Mouse (Mus musculus) neural tube, embryonic 15.5 days (tissue): ENCODE results near the gene Ccdc30. TPM values are rescaled to one million over a fixed set of nuclear protein-coding genes. Genes with fewer than 3 reads are reported as not detected.

Source experiments
- ATAC-seq: fragments of 200-750 bp; cut with Nextera tagmentation; 2 replicates; pipeline ENCODE4 v1.8.0; 2017; ENCODE audit warnings: mild to moderate bottlenecking, moderate TSS enrichment, moderate library complexity; ENCODE audit not compliant: low FRiP score
- H3K27ac ChIP-seq: fragments of 300-500 bp; sonication (generic); replicated peaks from 2 replicates; pipeline ENCODE4 v1.5.1; 2015; ENCODE audit warnings: mild to moderate bottlenecking, inconsistent platforms
- H3K27me3 ChIP-seq: fragments of 300-500 bp; sonication (generic); replicated peaks from 2 replicates; pipeline ENCODE4 v1.6.1; 2015; ENCODE audit warnings: inconsistent platforms
- H3K36me3 ChIP-seq: fragments of 300-500 bp; sonication (generic); 2 replicates; pipeline ENCODE4 v1.6.1; 2015; ENCODE audit warnings: inconsistent platforms
- H3K4me1 ChIP-seq: fragments of 300-500 bp; sonication (generic); 2 replicates; pipeline ENCODE4 v1.6.1; 2015; ENCODE audit warnings: inconsistent platforms
- H3K4me2 ChIP-seq: fragments of 300-500 bp; sonication (generic); 2 replicates; pipeline ENCODE4 v1.6.1; 2015; ENCODE audit warnings: inconsistent platforms, mild to moderate bottlenecking, moderate library complexity
- H3K4me3 ChIP-seq: fragments of 300-500 bp; sonication (generic); replicated peaks from 2 replicates; pipeline ENCODE4 v1.5.1; 2015; ENCODE audit warnings: mild to moderate bottlenecking, inconsistent platforms
- H3K9ac ChIP-seq: fragments of 300-500 bp; sonication (generic); replicated peaks from 2 replicates; pipeline ENCODE4 v1.6.1; 2015; ENCODE audit warnings: mild to moderate bottlenecking, inconsistent platforms
- H3K9me3 ChIP-seq: fragments of 300-500 bp; sonication (generic); replicated peaks from 2 replicates; pipeline ENCODE4 v1.6.1; 2016; ENCODE audit warnings: inconsistent platforms
- WGBS: fragments of 180-500 bp; shearing (Covaris S2); methylation state at CpG from one replicate; pipeline ENCODE4 v1.1.7; 2015; ENCODE audit warnings: mixed read lengths; 5-methylcytosine and 5-hydroxymethylcytosine counted together
- polyA plus RNA-seq: library from polyadenylated mRNA; unstranded; fragments of >200 nt; fragmentation: Nextera tagmentation; extraction: Ambion mirVana; gene quantifications from 2 replicates; pipeline ENCODE4 v1.2.1, GENCODE M21; 2015

Ccdc30 gene
- polyA plus RNA-seq = 20.2 and 22.0 TPM in 2 replicates

DNA sequence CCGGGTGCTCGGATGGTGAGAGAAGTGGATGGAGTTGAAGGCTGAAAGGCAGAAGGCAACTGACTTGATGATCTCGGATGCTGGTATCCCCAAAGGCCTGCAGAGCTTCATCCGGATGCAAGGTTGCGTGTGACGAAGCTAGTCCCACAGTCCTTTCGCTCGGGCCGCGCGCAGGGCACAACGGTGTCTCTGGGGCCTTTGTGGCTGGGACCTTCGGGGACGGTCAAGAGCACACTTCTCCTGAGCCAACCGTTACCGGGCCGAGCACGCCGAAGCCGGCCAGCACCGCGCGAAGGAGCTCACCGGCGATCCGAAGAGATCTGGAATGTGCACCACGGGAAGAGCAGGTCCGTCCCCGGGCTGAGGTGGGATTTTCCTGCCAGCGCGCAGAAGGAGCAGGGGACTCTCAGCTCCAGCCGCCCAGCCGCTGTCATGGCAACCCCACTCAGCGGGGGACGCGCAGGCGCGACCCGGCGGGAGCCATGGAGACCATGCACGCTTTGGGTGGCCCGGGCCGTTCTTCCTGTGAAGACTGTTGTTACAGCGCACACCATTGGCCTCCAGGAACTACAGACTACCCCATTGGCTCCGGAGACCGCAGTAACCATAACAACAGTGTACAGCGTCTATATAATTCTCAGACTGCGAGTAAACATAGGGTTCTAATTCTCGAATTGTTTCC, at the start of gene Ccdc30:
Gene Ccdc30, minus strand, starts transcription at position 450 of the 682 bp plus-strand sequence.
- Histone ChIP-seq H3K4me1 (peaks cover 28% of the 10 kb centered on the region), H3K27ac (peak within 1 kb of the TSS; percentile 87), H3K27me3 (no peaks in the 10 kb centered on the region), H3K9ac (peak within 1 kb of the TSS; percentile 68), H3K4me2 (peak within 1 kb of the TSS; percentile 90), H3K9me3 (no peaks in the 10 kb centered on the region), H3K36me3 (no peaks in the 10 kb centered on the region), H3K4me3 (peak within 1 kb of the TSS; percentile 76)
- ATAC-seq = peak; percentile 99
- WGBS = under 1% methylated on average over 49 of the region's 49 CpGs

DNA sequence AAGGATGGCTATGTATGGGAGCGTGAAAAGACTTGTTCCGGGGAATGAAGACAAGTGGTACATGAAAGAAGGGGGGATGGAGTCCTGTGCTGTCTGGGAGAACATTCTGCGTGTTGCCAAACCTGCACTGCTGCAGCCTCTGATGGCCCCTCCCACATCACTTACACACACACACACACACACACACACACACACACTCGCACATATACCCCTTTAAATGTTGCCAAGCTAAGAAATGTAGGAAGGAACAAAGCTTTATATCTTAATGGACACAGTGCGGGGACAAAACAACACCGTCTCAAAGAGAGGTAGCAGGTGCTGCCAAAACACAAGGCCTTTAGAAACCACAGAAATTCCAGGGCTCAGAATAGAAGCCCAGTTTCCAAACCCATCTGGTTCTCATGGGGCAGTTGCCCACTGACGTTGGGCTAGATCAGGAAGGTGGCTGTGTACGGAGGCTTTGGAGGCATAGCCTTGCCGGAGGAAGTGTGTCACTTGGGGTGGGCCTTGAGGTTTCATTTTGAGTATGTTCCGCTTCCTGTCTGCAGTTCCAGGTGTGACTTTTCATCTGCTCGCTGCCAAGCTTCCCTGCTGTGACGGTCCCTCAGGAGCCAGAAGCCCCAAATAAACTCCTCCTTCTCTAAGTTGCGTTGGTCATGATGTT, 48.6 kb upstream of the Ccdc30 start:
- Histone ChIP-seq H3K4me3 (no peak overlapping the region), H3K4me2 (peak overlapping the region; percentile 18), H3K27me3 (no peaks in the 10 kb centered on the region), H3K9me3 (no peaks in the 10 kb centered on the region), H3K36me3 (peaks cover 16% of the 10 kb centered on the region; the same call in 1 of the 2 replicates), H3K4me1 (peaks cover 40% of the 10 kb centered on the region), H3K9ac (no peak overlapping the region), H3K27ac (peak overlapping the region; percentile 88)
- WGBS = 66% methylated on average over 13 of the region's 13 CpGs
- 0 out of 2 replicates have a peak, but pooled peaks have one; percentile 3 for ATAC-seq

DNA sequence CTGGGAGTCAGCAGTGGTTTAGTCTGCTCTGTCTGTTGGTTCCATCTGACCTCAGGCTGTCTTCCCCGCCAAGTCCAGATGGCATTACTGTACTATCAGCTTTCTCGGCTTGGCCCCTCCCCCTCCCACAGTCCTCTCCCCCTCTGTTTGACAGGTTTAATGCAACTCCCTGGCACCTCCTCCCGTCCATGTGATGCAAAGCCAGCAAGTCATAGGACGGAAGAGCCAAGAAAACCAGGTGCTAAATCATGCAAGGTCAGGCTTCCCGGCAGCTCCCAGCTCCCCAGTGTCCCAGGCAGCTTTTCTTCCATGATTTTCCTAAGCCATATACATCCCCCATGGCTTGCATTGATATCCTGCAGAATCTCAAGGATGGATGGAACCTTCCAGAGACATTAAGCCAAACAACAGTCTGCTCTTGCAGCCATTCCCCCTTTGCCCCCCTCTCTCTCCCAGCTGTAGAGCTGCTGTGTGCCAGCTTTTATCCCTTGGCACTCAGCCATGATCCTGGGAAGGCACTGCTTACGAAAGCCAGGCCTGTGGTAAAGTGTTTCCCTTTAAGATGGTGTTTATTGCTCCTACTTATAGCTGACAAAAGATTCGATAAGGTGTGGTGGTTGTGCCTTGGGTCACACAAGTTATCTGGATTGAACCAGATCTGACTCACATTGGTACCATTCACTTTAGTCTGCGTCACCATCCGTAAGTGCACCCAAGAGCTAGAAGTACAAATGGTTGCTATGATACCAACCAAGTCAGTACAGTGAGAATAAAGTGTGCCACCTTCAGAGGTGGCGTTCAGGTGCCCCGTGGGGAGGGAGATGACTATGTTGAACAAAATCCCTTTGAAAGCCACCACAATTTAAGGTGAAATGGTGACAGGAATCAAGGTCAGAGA, 47.8 kb upstream of the Ccdc30 start:
- H3K4me3 ChIP-seq = no peak overlapping the region
- H3K4me1 ChIP-seq = peaks cover 40% of the 10 kb centered on the region
- peak; percentile 68 for ATAC-seq
- H3K27ac ChIP-seq = peak overlapping the region; percentile 88
- WGBS = 25% methylated on average over 11 of the region's 11 CpGs
- no peaks in the 10 kb centered on the region for H3K27me3 ChIP-seq
- H3K36me3 ChIP-seq = peaks cover 13% of the 10 kb centered on the region; the same call in 1 of the 2 replicates
- no peaks in the 10 kb centered on the region for H3K9me3 ChIP-seq
- H3K4me2 ChIP-seq = peak overlapping the region; percentile 18
- H3K9ac ChIP-seq = no peak overlapping the region

DNA sequence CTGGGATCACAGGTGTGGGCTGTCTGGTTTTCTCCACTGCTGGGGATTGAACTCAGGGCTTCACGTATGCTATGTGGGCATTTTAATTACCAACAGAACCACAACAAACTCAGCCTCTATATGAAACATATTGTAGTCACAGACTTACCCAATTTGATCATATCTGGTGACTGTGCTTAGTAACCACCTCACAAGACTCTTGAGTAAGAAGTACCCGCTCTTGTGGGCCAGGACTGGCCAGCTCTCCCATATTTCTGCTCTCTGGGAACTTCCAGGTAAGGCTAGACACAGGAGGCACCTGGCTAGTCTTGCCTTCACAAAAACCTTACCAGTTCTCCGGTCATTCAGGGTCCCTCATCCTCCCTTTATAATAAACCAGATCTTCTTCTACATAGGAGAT, 47.1 kb upstream of the Ccdc30 start:
- Histone ChIP-seq H3K4me1 (peaks cover 40% of the 10 kb centered on the region), H3K4me3 (no peak overlapping the region), H3K9me3 (no peaks in the 10 kb centered on the region), H3K4me2 (peak overlapping the region; percentile 18), H3K36me3 (peaks cover 6% of the 10 kb centered on the region; the same call in 1 of the 2 replicates), H3K27me3 (no peaks in the 10 kb centered on the region), H3K27ac (peak overlapping the region; percentile 88), H3K9ac (no peak overlapping the region)
- WGBS = 87% methylated on average over 3 of the region's 3 CpGs
- no peak for ATAC-seq

DNA sequence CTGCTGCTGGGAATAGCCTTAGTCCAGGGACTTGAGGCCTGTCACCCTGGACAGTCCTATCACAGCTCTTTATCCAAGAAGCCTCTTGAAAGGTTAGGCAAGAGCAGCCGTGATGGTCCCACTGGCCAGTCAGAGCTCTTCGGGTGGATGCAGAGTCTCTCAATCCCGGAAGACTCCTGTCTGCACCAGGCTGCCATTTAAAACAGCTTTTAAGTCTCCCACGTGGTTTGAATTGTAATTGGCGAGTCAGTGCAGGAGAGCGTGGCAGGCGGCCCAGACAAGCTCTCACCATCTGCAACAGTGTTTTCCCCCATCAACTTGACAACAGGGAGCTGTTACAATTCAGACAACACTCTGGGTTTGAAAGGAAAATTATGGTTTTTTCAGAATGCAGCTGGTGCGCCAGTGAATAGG, 45.4 kb upstream of the Ccdc30 start:
- no peaks in the 10 kb centered on the region for H3K9me3 ChIP-seq
- WGBS = 7% methylated on average over 8 of the region's 8 CpGs
- no peaks in the 10 kb centered on the region for H3K36me3 ChIP-seq
- no peaks in the 10 kb centered on the region for H3K27me3 ChIP-seq
- H3K4me1 ChIP-seq = peaks cover 40% of the 10 kb centered on the region
- H3K4me3 ChIP-seq = no peak overlapping the region
- peak; percentile 65 for ATAC-seq
- H3K9ac ChIP-seq = no peak overlapping the region
- H3K4me2 ChIP-seq = peak overlapping the region; percentile 38
- peak overlapping the region; percentile 88 for H3K27ac ChIP-seq

DNA sequence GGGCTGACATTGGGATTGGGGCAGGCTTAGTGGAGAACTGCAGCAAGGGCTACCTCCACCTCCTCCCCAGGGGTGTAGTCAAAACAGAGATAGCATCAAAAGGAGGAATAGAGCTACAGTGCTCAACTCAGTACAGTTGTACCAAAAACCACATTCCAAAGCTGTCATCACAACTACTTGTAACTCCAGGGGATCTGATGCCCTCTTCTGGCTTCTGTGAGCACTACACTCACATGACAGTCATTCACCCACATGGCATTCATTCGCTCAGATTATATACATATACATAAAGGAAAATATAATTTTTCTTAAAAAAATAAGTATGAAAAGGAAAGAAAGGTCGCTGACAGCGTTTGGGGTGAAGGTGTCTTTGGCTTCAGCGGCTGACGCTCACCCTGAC, 45.0 kb upstream of the Ccdc30 start:
- Histone ChIP-seq H3K27ac (peak overlapping the region; percentile 88), H3K4me1 (peaks cover 40% of the 10 kb centered on the region), H3K27me3 (no peaks in the 10 kb centered on the region), H3K36me3 (no peaks in the 10 kb centered on the region), H3K4me3 (no peak overlapping the region), H3K9me3 (no peaks in the 10 kb centered on the region), H3K9ac (no peak overlapping the region), H3K4me2 (peak overlapping the region; percentile 38)
- WGBS = 45% methylated on average over 5 of the region's 5 CpGs
- ATAC-seq = no peak

DNA sequence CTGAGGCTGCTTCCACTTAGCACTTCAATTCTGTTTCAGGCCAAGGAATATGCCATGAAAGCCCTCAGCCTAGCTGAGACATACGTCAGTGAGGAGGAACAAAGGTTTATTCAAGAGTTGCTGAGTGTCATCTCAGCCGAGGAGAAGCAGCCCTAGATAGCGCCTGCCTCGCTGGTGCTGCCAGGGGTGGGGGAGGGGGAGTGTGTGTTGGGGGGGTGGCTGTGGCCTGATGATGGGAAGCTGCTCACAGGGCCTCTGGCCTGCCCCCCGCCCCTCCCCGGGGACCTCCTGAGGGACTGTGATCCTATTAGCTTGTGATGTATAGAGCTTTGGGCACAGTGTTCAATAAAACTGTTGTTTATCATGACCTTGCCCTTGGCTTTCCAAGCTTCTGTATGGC, 38.2 kb upstream of the Ccdc30 start:
- Histone ChIP-seq H3K27ac (0 out of 2 replicates have a peak overlapping the region, but pooled peaks have one; percentile 23), H3K4me2 (no peak overlapping the region), H3K9me3 (no peaks in the 10 kb centered on the region), H3K36me3 (no peaks in the 10 kb centered on the region), H3K27me3 (no peaks in the 10 kb centered on the region), H3K4me1 (peaks cover 8% of the 10 kb centered on the region), H3K4me3 (no peak overlapping the region), H3K9ac (no peak overlapping the region)
- peak; percentile 71 for ATAC-seq
- WGBS = 13% methylated on average over 6 of the region's 6 CpGs

DNA sequence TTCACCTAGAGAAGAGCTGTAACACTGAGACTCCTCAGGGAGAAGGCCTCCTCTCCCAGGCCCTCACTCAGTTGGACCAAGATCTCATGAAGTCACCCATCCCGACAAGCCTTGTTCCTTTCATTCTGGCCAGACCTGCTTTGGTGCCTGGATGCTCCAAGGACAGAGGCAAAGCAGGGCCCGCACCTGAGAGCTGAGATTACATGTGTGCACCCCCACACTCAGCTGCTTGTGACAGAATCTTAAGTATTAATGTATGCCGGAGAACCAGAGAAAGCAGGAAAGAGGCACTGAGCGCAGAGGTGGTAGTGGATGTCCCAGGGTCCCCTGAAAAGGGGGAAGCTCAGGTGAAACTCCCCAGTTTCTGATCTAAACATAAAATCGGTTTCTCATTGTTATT, 37.8 kb upstream of the Ccdc30 start:
- WGBS = 75% methylated on average over 5 of the region's 5 CpGs
- Histone ChIP-seq H3K36me3 (no peaks in the 10 kb centered on the region), H3K4me3 (no peak overlapping the region), H3K9ac (no peak overlapping the region), H3K27me3 (no peaks in the 10 kb centered on the region), H3K4me1 (peaks cover 8% of the 10 kb centered on the region), H3K4me2 (no peak overlapping the region), H3K27ac (no peak overlapping the region), H3K9me3 (no peaks in the 10 kb centered on the region)
- no peak; the same call in 1 of the 2 replicates for ATAC-seq

DNA sequence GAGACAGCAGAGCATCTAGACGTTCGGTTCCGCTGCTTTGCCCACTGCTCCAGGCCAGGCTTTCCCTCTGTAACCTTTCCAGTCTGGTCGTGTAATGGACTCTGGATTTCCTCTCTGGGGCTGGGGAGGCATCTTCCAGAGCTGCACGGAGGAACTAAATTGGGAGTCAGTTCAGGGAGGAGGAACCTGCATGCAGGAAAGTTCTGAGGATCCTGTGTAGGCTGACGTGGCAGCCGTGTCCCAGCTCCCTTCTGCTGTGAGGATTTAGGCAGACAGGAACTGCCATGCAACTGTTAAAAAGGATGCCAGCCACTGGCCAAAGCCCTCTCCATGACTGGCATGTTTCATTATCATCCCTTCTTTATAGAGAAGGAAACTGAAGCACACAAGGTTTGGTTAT, 35.1 kb upstream of the Ccdc30 start:
- no peaks in the 10 kb centered on the region for H3K27me3 ChIP-seq
- no peaks in the 10 kb centered on the region for H3K36me3 ChIP-seq
- no peak overlapping the region for H3K4me2 ChIP-seq
- 82% methylated on average over 7 of the region's 7 CpGs for WGBS
- no peak overlapping the region for H3K4me3 ChIP-seq
- H3K9me3 ChIP-seq = no peaks in the 10 kb centered on the region
- peaks cover 8% of the 10 kb centered on the region for H3K4me1 ChIP-seq
- ATAC-seq = no peak
- no peak overlapping the region for H3K27ac ChIP-seq
- H3K9ac ChIP-seq = no peak overlapping the region

DNA sequence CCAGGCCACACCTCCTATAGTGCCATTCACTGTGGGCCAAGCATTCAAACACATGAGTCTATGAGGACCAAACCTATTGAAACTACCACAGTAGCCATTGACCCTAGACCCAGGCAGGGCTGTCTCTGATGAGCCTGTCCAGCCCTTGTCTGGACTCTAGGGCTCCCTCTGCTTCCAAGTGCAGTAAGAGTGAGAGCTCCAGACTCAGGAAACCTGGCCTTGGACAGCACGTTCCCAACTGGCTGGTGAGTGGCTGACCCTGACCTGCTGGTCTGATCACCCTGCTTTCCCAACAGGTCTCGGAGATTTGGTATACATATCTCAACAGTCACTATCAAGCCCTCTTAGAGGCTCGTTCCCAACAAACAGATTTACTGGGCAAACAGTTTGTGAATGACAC, 32.5 kb upstream of the Ccdc30 start:
- Histone ChIP-seq H3K27me3 (no peaks in the 10 kb centered on the region), H3K36me3 (no peaks in the 10 kb centered on the region), H3K9ac (no peak overlapping the region), H3K4me2 (no peak overlapping the region), H3K9me3 (no peaks in the 10 kb centered on the region), H3K4me1 (no peaks in the 10 kb centered on the region), H3K4me3 (no peak overlapping the region), H3K27ac (no peak overlapping the region)
- no peak for ATAC-seq
- WGBS = 81% methylated on average over 3 of the region's 3 CpGs

DNA sequence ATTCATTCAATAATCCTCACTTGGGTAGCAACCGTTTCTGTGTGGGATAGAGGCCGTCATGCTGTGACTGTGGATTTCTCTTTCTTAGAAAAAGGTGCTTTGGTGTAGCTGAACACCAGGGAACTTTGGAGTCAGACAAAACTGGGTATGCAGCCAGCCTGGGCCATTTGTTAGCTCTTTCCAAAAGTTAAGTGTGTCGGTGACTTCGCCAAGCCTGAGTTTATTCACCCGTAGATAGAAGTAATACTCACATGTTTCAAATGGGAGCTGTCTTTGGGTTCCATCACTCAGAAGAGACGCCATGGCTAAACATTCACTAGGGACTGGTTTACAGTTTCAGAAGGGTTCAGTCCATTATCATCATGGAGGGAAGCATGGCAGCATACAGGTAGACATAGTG, 31.9 kb upstream of the Ccdc30 start:
- Histone ChIP-seq H3K27ac (no peak overlapping the region), H3K4me1 (no peaks in the 10 kb centered on the region), H3K9ac (no peak overlapping the region), H3K4me3 (no peak overlapping the region), H3K4me2 (no peak overlapping the region), H3K27me3 (no peaks in the 10 kb centered on the region), H3K36me3 (no peaks in the 10 kb centered on the region), H3K9me3 (no peaks in the 10 kb centered on the region)
- 91% methylated on average over 6 of the region's 6 CpGs for WGBS
- no peak for ATAC-seq
